9 mouse cellular contexts compared by ENCODE assay signal in the genomic region with DNA sequence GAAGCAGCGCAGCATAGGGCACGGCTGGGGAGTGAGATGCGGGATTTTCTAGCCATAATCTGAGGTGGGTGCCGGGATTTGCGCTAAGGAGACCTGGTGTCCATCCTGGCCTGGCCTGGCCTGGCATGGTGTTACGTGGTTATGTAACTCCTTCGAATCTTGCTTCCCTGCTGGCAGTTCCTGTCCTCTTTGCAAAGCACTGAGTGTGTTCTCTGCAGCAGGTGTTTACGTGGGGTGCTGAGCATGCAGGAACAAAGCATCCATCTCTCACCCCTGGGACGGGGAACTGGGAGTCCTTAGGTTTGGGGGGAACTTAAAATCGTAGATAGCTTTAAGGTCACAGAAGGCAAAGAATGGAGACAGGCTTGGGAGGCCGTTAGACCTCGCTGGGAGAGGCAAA. TPM values are rescaled to one million over a fixed set of nuclear protein-coding genes. Genes with fewer than 3 reads are reported as not detected.
DNase-seq lines count a peak whose midpoint lies in the region; ATAC-seq and TF ChIP-seq lines count a peak whose summit lies in the region.
"Had no signal": no experiment of that assay in that cellular context is flagged by ENCODE, and none has a peak within 500 bp of the region (broad histone marks: within the 10 kb centered on the region; RNA-seq: fewer than 3 reads in every experiment).

No protein-coding gene starts in this region.

- TF ChIP-seq CTCF in midbrain, postnatal 0 days (IDR thresholded peaks at IDR 0.05), result no peak

- 85% methylated on average over 12 of the region's 12 CpGs for WGBS in forebrain, embryonic 10.5 days
- WGBS in forebrain, embryonic 11.5 days, result 75% methylated on average over 12 of the region's 12 CpGs
- 77% methylated on average over 12 of the region's 12 CpGs for WGBS in midbrain, embryonic 15.5 days
- 72% methylated on average over 12 of the region's 12 CpGs for WGBS in midbrain, postnatal 0 days
- WGBS in hindbrain, embryonic 13.5 days, result 77% methylated on average over 12 of the region's 12 CpGs

- no peaks in the 10 kb centered on the region for H3K9me3 ChIP-seq in forebrain, embryonic 10.5 days
- H3K9me3 ChIP-seq in forebrain, embryonic 11.5 days (ENCODE audit: control insufficient read depth, low read length), result no peaks in the 10 kb centered on the region
- H3K9me3 ChIP-seq in midbrain, embryonic 15.5 days, result no peaks in the 10 kb centered on the region
- H3K9me3 ChIP-seq in midbrain, postnatal 0 days (ENCODE audit: low read length), result no peaks in the 10 kb centered on the region
- H3K9me3 ChIP-seq in hindbrain, embryonic 13.5 days, result no peaks in the 10 kb centered on the region
- H3K9me3 ChIP-seq: midbrain, embryonic 12.5 days had no signal

- H3K27me3 ChIP-seq in forebrain, embryonic 10.5 days (ENCODE audit: poor library complexity, severe bottlenecking), result no peaks in the 10 kb centered on the region
- no peaks in the 10 kb centered on the region for H3K27me3 ChIP-seq in forebrain, embryonic 11.5 days (ENCODE audit: control insufficient read depth, insufficient read depth, low read length)
- H3K27me3 ChIP-seq in midbrain, embryonic 15.5 days (replicated peaks), result no peaks in the 10 kb centered on the region
- H3K27me3 ChIP-seq in midbrain, postnatal 0 days (ENCODE audit: insufficient read depth, low read length), result no peaks in the 10 kb centered on the region
- H3K27me3 ChIP-seq in hindbrain, embryonic 13.5 days, result no peaks in the 10 kb centered on the region
- H3K27me3 ChIP-seq: midbrain, embryonic 12.5 days had no signal

- no peak for ATAC-seq in forebrain, embryonic 11.5 days (replicated peaks; ENCODE audit: low FRiP score)
- no peak for ATAC-seq in midbrain, embryonic 15.5 days (replicated peaks)
- no peak for ATAC-seq in midbrain, postnatal 0 days (ENCODE audit: low FRiP score)
- ATAC-seq in hindbrain, embryonic 13.5 days (ENCODE audit: low FRiP score), result no peak
- ATAC-seq in megakaryocyte-erythroid progenitor cell, adult 5-6 weeks (replicated peaks; ENCODE audit: low FRiP score, low TSS enrichment, poor library complexity, severe bottlenecking), result no peak

- H3K4me2 ChIP-seq in forebrain, embryonic 11.5 days (ENCODE audit: low read depth, low read length, severe bottlenecking), result no peak overlapping the region
- H3K4me2 ChIP-seq in midbrain, embryonic 15.5 days, result no peak overlapping the region
- no peak overlapping the region for H3K4me2 ChIP-seq in midbrain, postnatal 0 days (ENCODE audit: low read depth, low read length, poor library complexity, severe bottlenecking)
- no peak overlapping the region for H3K4me2 ChIP-seq in hindbrain, embryonic 13.5 days
- H3K4me2 ChIP-seq: midbrain, embryonic 12.5 days had no signal

- H3K36me3 ChIP-seq in forebrain, embryonic 10.5 days (replicated peaks), result peaks cover 61% of the 10 kb centered on the region
- no peaks in the 10 kb centered on the region for H3K36me3 ChIP-seq in forebrain, embryonic 11.5 days (ENCODE audit: control insufficient read depth, insufficient read depth, low read length)
- H3K36me3 ChIP-seq in midbrain, embryonic 15.5 days (replicated peaks), result no peaks in the 10 kb centered on the region
- H3K36me3 ChIP-seq in midbrain, postnatal 0 days (ENCODE audit: insufficient read depth, low read length), result no peaks in the 10 kb centered on the region
- H3K36me3 ChIP-seq in hindbrain, embryonic 13.5 days, result no peaks in the 10 kb centered on the region

- DNase-seq in forebrain, embryonic 10.5 days (ENCODE audit: extremely low spot score, low spot score), result no peak
- no peak for DNase-seq in forebrain, embryonic 11.5 days (ENCODE audit: low spot score)
- no peak for DNase-seq in midbrain, postnatal 0 days (ENCODE audit: low spot score)
- peak; percentile 39 for DNase-seq in thymus, postnatal 0 days (ENCODE audit: low spot score)
- no peak for DNase-seq in urinary bladder, postnatal 14 days (ENCODE audit: low spot score)

- peak overlapping the region; percentile 48 for H3K27ac ChIP-seq in forebrain, embryonic 10.5 days
- H3K27ac ChIP-seq in forebrain, embryonic 11.5 days (ENCODE audit: low read depth, low read length), result no peak overlapping the region
- H3K27ac ChIP-seq in midbrain, embryonic 15.5 days, result peak overlapping the region; percentile 34; the same call in 1 of the 2 replicates
- no peak overlapping the region for H3K27ac ChIP-seq in midbrain, postnatal 0 days (ENCODE audit: low read depth, low read length)
- peak overlapping the region; percentile 64 for H3K27ac ChIP-seq in hindbrain, embryonic 13.5 days
- H3K27ac ChIP-seq: midbrain, embryonic 12.5 days had no signal

- H3K4me1 ChIP-seq in forebrain, embryonic 10.5 days, result peaks cover 54% of the 10 kb centered on the region
- H3K4me1 ChIP-seq in forebrain, embryonic 11.5 days (replicated peaks; ENCODE audit: control insufficient read depth, insufficient read depth, low read length), result peaks cover 21% of the 10 kb centered on the region
- peaks cover 37% of the 10 kb centered on the region for H3K4me1 ChIP-seq in midbrain, embryonic 15.5 days
- peaks cover 12% of the 10 kb centered on the region; the same call in 1 of the 2 replicates for H3K4me1 ChIP-seq in midbrain, postnatal 0 days (ENCODE audit: insufficient read depth, low read length)
- peaks cover 76% of the 10 kb centered on the region for H3K4me1 ChIP-seq in hindbrain, embryonic 13.5 days (replicated peaks)

- no peak overlapping the region for H3K9ac ChIP-seq in forebrain, embryonic 11.5 days (ENCODE audit: low read length)
- no peak overlapping the region for H3K9ac ChIP-seq in midbrain, embryonic 15.5 days
- no peak overlapping the region for H3K9ac ChIP-seq in midbrain, postnatal 0 days (replicated peaks; ENCODE audit: low read length, poor library complexity, severe bottlenecking)
- no peak overlapping the region for H3K9ac ChIP-seq in hindbrain, embryonic 13.5 days
- H3K9ac ChIP-seq: midbrain, embryonic 12.5 days had no signal

- no peak overlapping the region for H3K4me3 ChIP-seq in forebrain, embryonic 10.5 days
- H3K4me3 ChIP-seq in forebrain, embryonic 11.5 days (ENCODE audit: low read depth, low read length), result no peak overlapping the region
- no peak overlapping the region for H3K4me3 ChIP-seq in midbrain, embryonic 15.5 days
- H3K4me3 ChIP-seq in midbrain, postnatal 0 days (ENCODE audit: low read depth, low read length), result no peak overlapping the region
- H3K4me3 ChIP-seq in hindbrain, embryonic 13.5 days, result no peak overlapping the region
- H3K4me3 ChIP-seq: midbrain, embryonic 12.5 days had no signal

RNA-seq across cellular contexts. Expression of gene C1qtnf9, which starts 28.3 kb away (rescaled TPM):
- 0.07 and 0.10 TPM in 2 replicates for polyA plus RNA-seq in forebrain, embryonic 10.5 days (2016; fragmentation: Nextera tagmentation; extraction: Ambion mirVana)
- polyA plus RNA-seq in forebrain, embryonic 11.5 days (2014; fragmentation: Nextera tagmentation; extraction: Ambion mirVana), result 0.19 TPM in 1 of 2 replicates, not detected in the other
- polyA plus RNA-seq in midbrain, embryonic 15.5 days (2015; fragmentation: Nextera tagmentation; extraction: Ambion mirVana), result 0.14 and 0.19 TPM in 2 replicates
- total RNA-seq in midbrain, postnatal 0 days (2014; rRNA removed), result 0.11 and 0.28 TPM in 2 replicates
- polyA plus RNA-seq in midbrain, postnatal 0 days (2015; fragmentation: Nextera tagmentation; extraction: Ambion mirVana), result 0.10 TPM in 1 of 2 replicates, not detected in the other
- 0.12 and 0.23 TPM in 2 replicates for polyA plus RNA-seq in hindbrain, embryonic 13.5 days (2015; fragmentation: Nextera tagmentation; extraction: Ambion mirVana)
- 3.0 and 4.0 TPM in 2 replicates for polyA plus RNA-seq in thymus, postnatal 0 days (2015; fragmentation: Nextera tagmentation; extraction: Ambion mirVana)
- total RNA-seq in megakaryocyte-erythroid progenitor cell, adult 5-6 weeks (2014; fragmentation: Nextera tagmentation), result not detected in 2 replicates
- total RNA-seq in megakaryocyte-erythroid progenitor cell, adult 5-6 weeks (2017), result not detected in 2 replicates

RNA-seq across cellular contexts. Expression of gene Mipep, which starts 44.8 kb away (rescaled TPM):
- polyA plus RNA-seq in forebrain, embryonic 10.5 days (2016; fragmentation: Nextera tagmentation; extraction: Ambion mirVana), result 24.7 and 25.8 TPM in 2 replicates
- polyA plus RNA-seq in forebrain, embryonic 11.5 days (2014; fragmentation: Nextera tagmentation; extraction: Ambion mirVana), result 26.3 and 27.3 TPM in 2 replicates
- polyA plus RNA-seq in midbrain, embryonic 15.5 days (2015; fragmentation: Nextera tagmentation; extraction: Ambion mirVana), result 19.5 and 20.5 TPM in 2 replicates
- total RNA-seq in midbrain, postnatal 0 days (2014; rRNA removed), result 23.6 and 32.1 TPM in 2 replicates
- polyA plus RNA-seq in midbrain, postnatal 0 days (2015; fragmentation: Nextera tagmentation; extraction: Ambion mirVana), result 16.7 and 17.1 TPM in 2 replicates
- 16.4 and 17.5 TPM in 2 replicates for polyA plus RNA-seq in hindbrain, embryonic 13.5 days (2015; fragmentation: Nextera tagmentation; extraction: Ambion mirVana)
- polyA plus RNA-seq in thymus, postnatal 0 days (2015; fragmentation: Nextera tagmentation; extraction: Ambion mirVana), result 13.9 and 15.5 TPM in 2 replicates
- total RNA-seq in megakaryocyte-erythroid progenitor cell, adult 5-6 weeks (2014; fragmentation: Nextera tagmentation), result 15.8 and 19.6 TPM in 2 replicates
- 20.2 and 34.2 TPM in 2 replicates for total RNA-seq in megakaryocyte-erythroid progenitor cell, adult 5-6 weeks (2017)

Comparison
In these comparisons a context has a peak if more than half of its experiments do, and no peak if none do; other contexts are left out.
1. H3K27ac ChIP-seq: peak in forebrain, embryonic 10.5 days (single experiment), midbrain, embryonic 15.5 days (single experiment) and hindbrain, embryonic 13.5 days (single experiment); none in forebrain, embryonic 11.5 days (single experiment) and midbrain, postnatal 0 days (single experiment).